Mouse (Mus musculus) embryo, embryonic 11.5 days (tissue): ENCODE data around the gene Phkg2.
A peak's percentile ranks its signal among the peaks of the same experiment; 100 is the strongest.

Source experiments
- DNase-seq: peaks from one replicate; pipeline ENCODE4 v3.0.0-alpha.2; 2012; ENCODE audit warnings: low read depth, low spot score

Phkg2 gene

GRCm38 (mm10) chr7:127572895-127573471 lies at the start of gene Phkg2:
Gene Phkg2, plus strand, starts transcription at chr7:127573340.
- peak; percentile 90 for DNase-seq

- no peak for DNase-seq
These were observed 31.5 kb upstream of the Phkg2 start for GRCm38 (mm10) chr7:127541671-127542070.

GRCm38 (mm10) chr7:127549116-127549835 lies 23.9 kb upstream of the Phkg2 start:
- DNase-seq: no peak

- no peak for DNase-seq
These were observed 21.6 kb upstream of the Phkg2 start for GRCm38 (mm10) chr7:127551558-127551957.

GRCm38 (mm10) chr7:127560580-127560979 lies 12.6 kb upstream of the Phkg2 start:
- DNase-seq: no peak

DNA sequence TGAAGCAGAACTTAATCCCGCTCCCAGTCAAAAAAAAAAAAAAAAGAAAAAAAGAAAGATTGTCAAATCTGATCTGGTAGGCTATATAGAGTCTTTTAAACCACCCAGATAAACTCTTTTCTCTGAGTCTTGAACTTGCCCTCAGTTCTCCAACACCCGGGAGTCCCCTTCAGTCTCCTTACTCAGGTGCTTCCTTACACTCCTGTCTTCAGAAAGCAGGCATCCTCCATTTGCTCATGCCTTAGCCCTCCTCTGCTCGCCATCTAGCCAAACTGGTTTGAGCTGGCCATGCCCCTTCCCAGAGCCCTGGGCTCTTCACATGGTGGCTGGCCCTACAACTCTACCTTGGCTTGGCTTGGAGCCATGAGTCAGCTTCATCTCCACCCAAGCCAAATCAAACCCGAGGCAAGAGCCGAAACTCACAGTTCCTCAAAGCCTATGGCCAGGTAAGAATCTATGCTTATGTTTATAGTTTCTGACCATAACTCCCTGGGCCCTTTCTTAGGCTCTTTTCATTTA lies 11.7 kb upstream of the Phkg2 start, which contains the start of gene Tmem265:
Tmem265 (plus strand) TSS at position 51 of the 519 bp plus-strand sequence.
- no peak for DNase-seq

GRCm38 (mm10) chr7:127564381-127565150 lies 8.6 kb upstream of the Phkg2 start:
- DNase-seq: no peak

GRCm38 (mm10) chr7:127573503-127574008 lies 416 bp downstream of the Phkg2 start:
- no peak for DNase-seq

DNA sequence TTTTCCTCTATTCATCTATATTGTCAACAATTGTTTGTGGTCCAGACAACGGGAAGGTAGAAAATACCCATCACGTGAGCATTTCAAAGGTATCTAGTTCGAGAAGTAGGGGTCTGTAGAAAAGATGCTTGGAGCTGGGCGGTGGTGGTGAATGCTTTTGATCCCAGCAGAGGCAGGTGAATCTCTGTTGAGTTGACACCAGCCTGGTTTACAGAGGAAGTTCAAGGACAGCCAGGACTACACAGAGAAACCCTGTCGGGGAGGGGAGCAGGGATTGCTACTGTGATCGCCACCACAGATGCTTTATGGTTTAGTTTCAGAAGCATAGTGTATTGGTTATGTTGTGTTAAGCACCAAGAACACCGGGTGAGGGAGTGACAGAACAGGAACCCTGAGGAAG lies 975 bp downstream of the Phkg2 start:
- no peak for DNase-seq

- DNase-seq: no peak
These were observed 10.1 kb downstream of the Phkg2 start for GRCm38 (mm10) chr7:127583260-127583659.

- DNase-seq: no peak
These were observed 11.9 kb downstream of the Phkg2 start for GRCm38 (mm10) chr7:127585031-127585430.

GRCm38 (mm10) chr7:127586149-127586548 lies 13.0 kb downstream of the Phkg2 start:
- no peak for DNase-seq

DNA sequence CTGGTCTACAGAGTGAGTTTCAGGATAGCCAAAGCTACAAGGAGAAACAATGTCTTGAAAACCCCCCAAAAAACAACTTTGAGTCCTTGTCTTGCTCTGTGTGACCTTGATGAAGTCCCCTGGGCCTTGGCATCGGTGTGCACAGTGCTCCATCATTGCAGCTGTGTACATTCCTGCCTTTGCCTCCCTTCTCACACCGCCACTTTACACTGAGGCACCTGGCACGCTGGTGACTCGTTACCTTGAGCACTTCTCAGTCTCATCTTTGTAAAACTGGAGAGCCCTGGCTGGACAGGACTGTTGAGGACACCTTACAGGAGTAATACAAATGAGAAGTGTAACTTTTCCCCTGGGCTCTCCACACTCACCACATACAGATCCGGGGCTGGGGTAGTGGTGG lies 14.1 kb downstream of the Phkg2 start:
- DNase-seq: no peak

DNA sequence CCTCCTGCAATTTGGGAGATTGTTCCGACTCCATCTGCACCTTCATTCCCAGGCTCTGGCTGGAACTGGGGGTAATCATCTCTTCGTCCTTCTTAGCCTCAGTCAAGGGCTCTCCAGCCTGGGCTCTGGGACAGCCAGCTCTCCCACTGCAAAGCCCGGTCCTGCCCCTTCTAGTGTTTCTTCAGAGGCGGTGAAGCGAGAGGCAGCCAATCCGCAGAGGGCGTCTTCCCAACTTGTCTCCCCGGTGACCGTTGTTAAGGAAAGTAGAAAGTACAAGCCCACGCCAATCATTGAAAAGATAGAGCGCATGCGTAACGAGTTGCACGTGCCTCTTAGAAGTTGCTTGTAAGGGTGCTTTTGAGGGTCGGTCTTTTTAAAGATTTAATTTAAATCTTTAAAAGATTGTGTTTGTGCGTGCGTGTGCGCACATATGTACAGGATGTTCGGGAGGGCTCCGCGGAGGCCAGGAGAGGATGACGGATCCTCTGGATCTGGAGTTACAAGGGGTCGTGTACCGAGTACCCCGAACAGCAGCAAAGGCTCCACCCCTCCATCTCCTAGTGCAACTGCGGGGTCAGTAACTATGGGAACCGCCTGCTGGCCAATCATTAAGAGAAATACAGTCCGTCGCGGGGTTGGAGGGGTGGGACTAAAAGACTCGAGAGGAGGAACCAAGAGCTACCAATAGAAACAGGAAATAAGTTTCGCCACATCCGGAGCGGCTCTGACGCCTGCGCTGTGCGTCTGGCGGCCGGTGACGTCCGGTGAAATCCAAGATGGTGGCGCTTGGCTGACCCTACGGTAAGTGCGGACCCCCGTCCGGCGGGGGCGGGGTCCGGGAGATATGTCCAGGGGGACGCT lies 15.1 kb downstream of the Phkg2 start, which contains the start of the genes Ccdc189 and Rnf40:
Ccdc189 (minus strand) TSS at position 585 of the 861 bp plus-strand sequence.
Rnf40 (plus strand) TSS at position 757 of the 861 bp plus-strand sequence.
- peak; percentile 94 for DNase-seq

GRCm38 (mm10) chr7:127588901-127589300 lies 15.8 kb downstream of the Phkg2 start:
- DNase-seq: no peak

DNA sequence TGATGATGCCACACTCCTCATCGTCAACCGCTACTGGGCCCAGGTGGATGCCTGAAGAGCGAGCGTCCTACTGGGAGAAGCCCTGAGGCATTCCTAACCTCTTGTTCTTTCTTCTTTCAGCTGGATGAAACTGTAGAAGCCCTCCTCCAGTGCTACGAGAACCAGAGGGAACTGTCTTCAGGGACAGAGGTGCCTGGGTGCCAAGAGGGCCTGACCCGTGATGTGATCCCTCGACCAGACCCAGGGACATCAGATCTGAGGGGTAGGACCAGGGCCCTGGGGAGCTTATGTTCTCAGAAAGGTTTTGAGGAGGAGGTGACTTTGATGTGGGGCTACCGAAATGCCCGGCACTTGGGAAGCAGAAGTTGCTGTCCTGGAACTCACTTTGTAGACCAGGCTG lies 16.5 kb downstream of the Phkg2 start:
- DNase-seq: no peak

DNA sequence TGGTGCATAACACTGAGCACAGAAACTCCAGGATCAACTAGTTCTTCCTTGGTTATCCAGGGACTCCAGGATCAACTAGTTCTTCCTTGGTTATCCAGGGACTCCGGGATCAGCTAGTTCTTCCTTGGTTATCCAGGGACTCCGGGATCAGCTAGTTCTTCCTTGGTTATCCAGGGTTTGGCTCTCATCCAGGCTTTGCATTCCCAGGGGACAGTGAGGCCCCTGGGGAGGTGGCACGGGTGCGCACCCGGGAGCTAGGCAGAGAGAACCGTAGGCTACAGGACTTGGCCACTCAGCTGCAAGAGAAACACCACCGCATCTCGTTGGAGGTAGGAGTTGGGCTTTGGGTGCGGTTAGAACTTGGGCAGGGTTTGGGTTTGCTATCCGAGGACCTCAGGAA lies 18.0 kb downstream of the Phkg2 start:
- DNase-seq: no peak

GRCm38 (mm10) chr7:127592575-127592974 lies 19.4 kb downstream of the Phkg2 start:
- no peak for DNase-seq

DNA sequence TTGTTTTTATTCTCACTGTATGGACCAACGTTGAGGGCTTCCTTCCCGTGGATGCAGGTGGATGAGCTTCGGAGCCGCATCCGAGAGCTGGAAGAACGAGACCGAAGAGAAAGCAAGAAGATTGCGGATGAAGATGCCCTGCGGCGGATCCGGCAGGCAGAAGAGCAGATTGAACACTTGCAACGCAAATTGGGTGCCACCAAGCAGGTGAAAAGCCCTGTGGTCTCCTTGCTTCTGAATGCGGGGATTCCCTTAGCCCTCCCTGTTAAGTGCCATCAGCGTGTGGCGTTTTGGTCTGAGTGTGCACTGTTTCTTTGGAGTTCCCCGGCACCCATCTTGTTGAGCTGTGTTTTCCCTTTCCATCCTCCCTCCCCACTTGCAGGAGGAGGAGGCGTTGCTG lies 23.6 kb downstream of the Phkg2 start:
- no peak for DNase-seq

DNA sequence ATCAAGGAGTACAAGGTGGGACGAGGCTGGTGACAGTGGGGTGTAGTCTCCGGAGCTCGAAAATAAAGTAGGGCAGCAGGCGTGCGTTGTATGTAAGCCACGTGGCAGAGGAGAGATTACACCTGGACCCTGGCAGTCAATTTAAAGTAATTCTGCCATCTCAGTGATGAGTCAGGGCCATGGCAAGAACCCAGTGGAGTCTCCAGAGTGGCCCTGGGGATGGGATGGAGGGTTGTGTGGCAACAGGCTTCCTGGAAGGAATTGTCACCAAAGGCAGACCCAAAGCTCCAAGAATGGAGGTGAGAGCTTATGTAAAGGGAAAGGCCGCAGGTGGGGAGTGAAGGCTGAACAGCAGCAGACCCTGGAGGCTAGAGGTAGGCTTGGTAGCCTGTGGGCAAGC lies 27.5 kb downstream of the Phkg2 start:
- no peak for DNase-seq

DNA sequence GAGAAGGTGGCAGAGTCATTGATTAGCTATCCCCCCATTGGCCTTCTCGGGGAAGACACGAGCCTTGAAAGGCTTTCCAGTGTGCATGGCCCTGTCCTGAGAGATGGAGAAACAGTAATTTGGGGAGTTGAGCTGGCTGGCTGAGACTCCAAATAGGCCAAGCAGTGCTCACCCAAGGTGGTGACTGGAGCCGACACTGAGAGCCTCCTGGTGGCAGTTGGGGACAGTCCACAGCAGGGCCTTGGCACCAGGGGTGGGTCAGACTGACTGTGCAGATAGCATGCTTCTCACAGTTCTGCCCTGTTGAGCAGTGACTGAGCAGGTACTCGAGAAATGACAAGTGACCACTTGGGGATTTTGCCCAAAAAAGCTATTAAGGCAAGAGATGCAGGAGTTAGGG lies 28.6 kb downstream of the Phkg2 start:
- DNase-seq: no peak
